Mouse (Mus musculus): ENCODE data around the gene Rasgef1a. TPM values are rescaled to one million over a fixed set of nuclear protein-coding genes. Genes with fewer than 3 reads are reported as not detected.

The Rasgef1a gene
- polyA plus RNA-seq, 2 experiments, result 0.15 TPM; not detected in 1

DNA sequence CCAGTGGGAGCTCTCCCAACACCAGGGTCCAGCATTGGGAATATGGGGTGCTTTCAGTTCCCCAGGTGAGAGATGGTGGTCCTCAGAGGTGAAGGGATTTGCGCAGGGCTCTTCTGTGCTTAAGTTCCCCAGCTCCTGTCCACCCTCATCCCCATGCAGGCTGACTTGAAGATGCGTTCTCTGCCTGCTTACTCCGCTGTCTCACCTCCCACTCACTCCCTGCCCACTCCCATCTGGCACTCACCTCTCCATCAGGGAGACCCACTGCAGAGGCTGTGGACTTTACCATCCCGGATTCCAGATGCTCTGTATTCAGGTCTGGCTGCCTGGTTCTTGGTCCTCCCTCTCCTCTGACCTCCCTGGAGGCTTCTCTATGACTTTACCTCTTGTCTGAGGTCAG, 3.6 kb downstream of the Rasgef1a start:
- TF ChIP-seq POLR2A (IDR thresholded peaks at IDR 0.05; ENCODE audit: borderline replicate concordance, extremely low read depth, insufficient read depth, insufficient read length), result no peak
- no peaks in the 10 kb centered on the region for H3K9me3 ChIP-seq (ENCODE audit: control insufficient read depth, low read length)
- H3K9ac ChIP-seq (ENCODE audit: low read depth, low read length, severe bottlenecking), result no peak overlapping the region
- no peaks in the 10 kb centered on the region for H3K36me3 ChIP-seq (ENCODE audit: control insufficient read depth, insufficient read depth, low read length)
- DNase-seq (ENCODE audit: low spot score) (no peak), ATAC-seq (ENCODE audit: low FRiP score, low read depth) (no peak)
- no peak overlapping the region for H3K4me3 ChIP-seq (replicated peaks; ENCODE audit: low read length)
- no peak overlapping the region for H3K27ac ChIP-seq (replicated peaks; ENCODE audit: low read depth, low read length)
- WGBS, result 59% methylated on average over 4 of the region's 4 CpGs
- H3K27me3 ChIP-seq (ENCODE audit: control insufficient read depth, insufficient read depth, low read length), result peaks cover 31% of the 10 kb centered on the region
- no peaks in the 10 kb centered on the region for H3K4me1 ChIP-seq (ENCODE audit: control insufficient read depth, insufficient read depth, low read length)
- H3K4me2 ChIP-seq (replicated peaks; ENCODE audit: low read depth, low read length, severe bottlenecking), result no peak overlapping the region

DNA sequence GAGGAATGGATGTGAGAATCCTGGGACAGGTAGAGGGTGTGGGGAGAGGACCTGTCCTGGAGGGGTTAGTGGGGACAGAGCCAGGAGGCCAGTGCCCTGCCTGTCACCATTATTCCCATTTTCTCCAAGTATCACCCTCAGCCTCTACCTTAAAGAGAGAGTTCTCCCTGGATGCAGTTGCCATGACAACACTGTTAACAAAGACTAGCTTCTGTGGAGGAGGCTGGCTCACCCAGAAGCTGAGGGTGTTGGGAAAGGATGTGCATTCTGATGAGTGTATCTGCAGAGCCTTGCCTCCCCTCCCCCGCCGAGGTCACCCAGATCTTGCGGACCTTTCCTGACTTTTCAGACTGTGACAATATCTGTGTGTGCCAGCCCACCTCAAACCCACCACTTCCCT, 4.7 kb downstream of the Rasgef1a start:
- no peaks in the 10 kb centered on the region for H3K9me3 ChIP-seq (ENCODE audit: control insufficient read depth, low read length)
- peaks cover 22% of the 10 kb centered on the region for H3K27me3 ChIP-seq (ENCODE audit: control insufficient read depth, insufficient read depth, low read length)
- H3K4me1 ChIP-seq (ENCODE audit: control insufficient read depth, insufficient read depth, low read length), result no peaks in the 10 kb centered on the region
- DNase-seq (ENCODE audit: low spot score) (no peak), ATAC-seq (ENCODE audit: low FRiP score, low read depth) (no peak)
- no peak overlapping the region for H3K27ac ChIP-seq (replicated peaks; ENCODE audit: low read depth, low read length)
- H3K4me2 ChIP-seq (replicated peaks; ENCODE audit: low read depth, low read length, severe bottlenecking), result no peak overlapping the region
- 71% methylated on average over 3 of the region's 3 CpGs for whole genome bisulfite sequencing
- H3K4me3 ChIP-seq (replicated peaks; ENCODE audit: low read length), result no peak overlapping the region
- no peak for TF ChIP-seq POLR2A (IDR thresholded peaks at IDR 0.05; ENCODE audit: borderline replicate concordance, extremely low read depth, insufficient read depth, insufficient read length)
- H3K9ac ChIP-seq (ENCODE audit: low read depth, low read length, severe bottlenecking), result no peak overlapping the region
- no peaks in the 10 kb centered on the region for H3K36me3 ChIP-seq (ENCODE audit: control insufficient read depth, insufficient read depth, low read length)

DNA sequence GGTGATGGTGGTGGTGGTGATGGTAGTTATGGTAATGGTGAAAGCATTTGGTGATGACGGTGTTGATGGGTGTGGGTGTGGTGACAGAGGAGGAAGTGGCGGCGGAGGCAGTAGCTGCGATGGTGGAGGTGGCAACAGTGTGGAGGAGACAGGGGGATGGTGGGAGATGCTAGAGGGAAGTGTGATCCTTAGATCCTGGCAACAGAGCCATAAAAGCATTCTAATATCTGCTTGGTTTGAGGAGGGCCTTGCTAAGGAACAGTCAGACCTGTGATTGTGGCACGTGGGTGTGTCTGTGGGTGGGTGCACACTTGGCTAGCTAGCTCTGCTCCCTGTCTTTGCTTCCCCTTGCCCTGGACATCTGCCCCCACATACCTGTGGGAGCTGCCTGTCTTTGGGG, 7.4 kb downstream of the Rasgef1a start:
- H3K9ac ChIP-seq (ENCODE audit: low read depth, low read length, severe bottlenecking), result no peak overlapping the region
- no peaks in the 10 kb centered on the region for H3K4me1 ChIP-seq (ENCODE audit: control insufficient read depth, insufficient read depth, low read length)
- WGBS, result 38% methylated on average over 5 of the region's 5 CpGs
- no peak for ATAC-seq (ENCODE audit: low FRiP score, low read depth)
- no peak for DNase-seq (ENCODE audit: low spot score)
- H3K36me3 ChIP-seq (ENCODE audit: control insufficient read depth, insufficient read depth, low read length), result no peaks in the 10 kb centered on the region
- no peak overlapping the region for H3K4me2 ChIP-seq (replicated peaks; ENCODE audit: low read depth, low read length, severe bottlenecking)
- H3K9me3 ChIP-seq (ENCODE audit: control insufficient read depth, low read length), result no peaks in the 10 kb centered on the region
- no peak overlapping the region for H3K27ac ChIP-seq (replicated peaks; ENCODE audit: low read depth, low read length)
- no peak for TF ChIP-seq POLR2A (IDR thresholded peaks at IDR 0.05; ENCODE audit: borderline replicate concordance, extremely low read depth, insufficient read depth, insufficient read length)
- no peak overlapping the region for H3K4me3 ChIP-seq (replicated peaks; ENCODE audit: low read length)
- no peaks in the 10 kb centered on the region; the same call in 1 of the 2 replicates for H3K27me3 ChIP-seq (ENCODE audit: control insufficient read depth, insufficient read depth, low read length)

DNA sequence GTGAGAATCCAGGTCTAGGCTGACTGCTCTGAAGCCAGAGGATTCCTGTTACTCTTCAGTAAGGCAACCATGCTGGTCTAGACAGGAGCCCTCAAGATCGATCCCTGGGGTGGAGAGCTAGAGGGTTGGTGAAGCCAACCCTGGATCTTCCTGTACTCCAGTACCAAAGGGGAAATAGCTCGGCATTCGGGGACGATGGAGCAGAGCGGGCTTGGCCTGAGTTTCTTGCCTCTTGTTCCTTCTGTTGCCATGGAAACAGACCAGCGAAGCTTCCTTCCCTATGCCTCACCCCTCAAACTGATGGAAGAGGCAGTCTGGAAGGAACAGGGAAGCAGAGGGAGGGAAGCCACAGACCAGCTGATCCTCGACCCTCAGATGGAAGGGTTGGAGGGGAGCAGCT, 8.3 kb downstream of the Rasgef1a start:
- Histone ChIP-seq H3K36me3 (ENCODE audit: control insufficient read depth, insufficient read depth, low read length) (no peaks in the 10 kb centered on the region), H3K27me3 (ENCODE audit: control insufficient read depth, insufficient read depth, low read length) (no peaks in the 10 kb centered on the region; the same call in 1 of the 2 replicates), H3K4me2 (replicated peaks; ENCODE audit: low read depth, low read length, severe bottlenecking) (no peak overlapping the region), H3K9me3 (ENCODE audit: control insufficient read depth, low read length) (no peaks in the 10 kb centered on the region), H3K4me1 (ENCODE audit: control insufficient read depth, insufficient read depth, low read length) (no peaks in the 10 kb centered on the region), H3K4me3 (replicated peaks; ENCODE audit: low read length) (no peak overlapping the region), H3K27ac (replicated peaks; ENCODE audit: low read depth, low read length) (no peak overlapping the region), H3K9ac (ENCODE audit: low read depth, low read length, severe bottlenecking) (no peak overlapping the region)
- TF ChIP-seq POLR2A (IDR thresholded peaks at IDR 0.05; ENCODE audit: borderline replicate concordance, extremely low read depth, insufficient read depth, insufficient read length), result no peak
- DNase-seq (ENCODE audit: low spot score) (no peak), ATAC-seq (ENCODE audit: low FRiP score, low read depth) (no peak)
- WGBS, result 44% methylated on average over 7 of the region's 7 CpGs

DNA sequence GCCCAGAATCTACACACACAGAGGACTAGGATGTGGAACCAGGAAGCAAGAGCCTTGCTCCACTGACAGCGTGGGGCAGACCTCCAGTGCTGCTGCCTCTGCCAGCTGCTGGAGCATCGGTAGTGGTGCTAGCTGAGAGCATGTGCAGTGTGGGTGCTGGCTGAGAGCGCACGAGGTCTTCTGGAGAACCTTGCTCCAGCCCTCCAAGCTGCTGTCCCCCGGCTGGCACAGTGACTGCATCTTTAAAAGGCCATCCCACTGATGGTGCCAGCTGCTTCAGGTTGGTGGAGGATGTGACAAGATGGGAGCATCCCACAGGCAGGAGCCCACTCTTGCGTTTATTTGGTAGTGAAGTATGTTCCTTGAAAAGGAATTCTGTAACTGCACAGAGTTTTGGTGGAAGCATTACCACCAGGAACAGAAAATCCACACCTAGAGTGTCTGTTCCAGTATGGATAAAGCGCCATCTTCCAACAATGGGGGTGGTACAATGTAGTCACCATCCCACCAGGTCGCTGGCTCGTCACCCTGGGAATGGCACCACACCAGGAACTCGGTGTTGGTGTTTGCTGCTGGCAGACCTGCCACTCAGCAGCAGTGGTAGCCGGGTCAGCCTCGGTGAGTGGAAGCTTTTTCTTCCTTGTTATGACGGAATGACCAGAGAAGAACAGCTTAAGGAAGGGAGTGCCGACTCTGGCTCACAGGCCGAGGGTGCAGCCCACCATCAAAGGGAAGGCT, 11.8 kb downstream of the Rasgef1a start:
- 61% methylated on average over 15 of the region's 15 CpGs for WGBS
- no peaks in the 10 kb centered on the region; the same call in 1 of the 2 replicates for H3K27me3 ChIP-seq (ENCODE audit: control insufficient read depth, insufficient read depth, low read length)
- H3K9ac ChIP-seq (ENCODE audit: low read depth, low read length, severe bottlenecking), result no peak overlapping the region
- no peak overlapping the region for H3K4me3 ChIP-seq (replicated peaks; ENCODE audit: low read length)
- H3K9me3 ChIP-seq (ENCODE audit: control insufficient read depth, low read length), result no peaks in the 10 kb centered on the region
- no peak overlapping the region for H3K4me2 ChIP-seq (replicated peaks; ENCODE audit: low read depth, low read length, severe bottlenecking)
- no peaks in the 10 kb centered on the region for H3K36me3 ChIP-seq (ENCODE audit: control insufficient read depth, insufficient read depth, low read length)
- no peak for DNase-seq (ENCODE audit: low spot score)
- TF ChIP-seq POLR2A (IDR thresholded peaks at IDR 0.05; ENCODE audit: borderline replicate concordance, extremely low read depth, insufficient read depth, insufficient read length), result no peak
- no peak for ATAC-seq (ENCODE audit: low FRiP score, low read depth)
- no peaks in the 10 kb centered on the region for H3K4me1 ChIP-seq (ENCODE audit: control insufficient read depth, insufficient read depth, low read length)
- H3K27ac ChIP-seq (replicated peaks; ENCODE audit: low read depth, low read length), result no peak overlapping the region

All from limb, embryonic 14.5 days (tissue).